Mouse (Mus musculus): ENCODE measurements around the gene Ucn3. TPM values are rescaled to one million over a fixed set of nuclear protein-coding genes. Genes with fewer than 3 reads are reported as not detected.
"Not testable (repeated sequence)": the region's sequence is repeated elsewhere in the genome, so short reads cannot be mapped to it uniquely, and the experiment has no call there.

Ucn3 gene
- not detected for total RNA-seq (2021)
- long read RNA-seq, experiment 1 = 0 reads
- long read RNA-seq, experiment 2 = 0 reads

GRCm38 (mm10) chr13:3945249-3945648, at the start of gene Ucn3:
Ucn3 (minus strand) TSS chr13:3945349.
- DNase-seq (ENCODE audit: low spot score) = no peak

GRCm38 (mm10) chr13:3992081-3992480, 46.9 kb upstream of the Ucn3 start:
- no peak for DNase-seq (ENCODE audit: low spot score)

GRCm38 (mm10) chr13:3968849-3969248, 23.7 kb upstream of the Ucn3 start:
- DNase-seq (ENCODE audit: low spot score) = no peak

- no peak for DNase-seq (ENCODE audit: low spot score)
These were observed 6.2 kb upstream of the Ucn3 start for GRCm38 (mm10) chr13:3951198-3951914.

- DNase-seq (ENCODE audit: low spot score) = no peak
These were observed 4.3 kb upstream of the Ucn3 start for GRCm38 (mm10) chr13:3949477-3949876.

- no peak for DNase-seq (ENCODE audit: low spot score)
These were observed 2.1 kb upstream of the Ucn3 start for GRCm38 (mm10) chr13:3947267-3947666.

- DNase-seq (ENCODE audit: low spot score) = no peak
These were observed 450 bp downstream of the Ucn3 start for GRCm38 (mm10) chr13:3944699-3945098.

- DNase-seq (ENCODE audit: low spot score) = no peak
These were observed 19.1 kb downstream of the Ucn3 start for GRCm38 (mm10) chr13:3926046-3926445.

GRCm38 (mm10) chr13:3925632-3926031, 19.5 kb downstream of the Ucn3 start:
- DNase-seq (ENCODE audit: low spot score) = no peak

- no peak for DNase-seq (ENCODE audit: low spot score)
These were observed 20.7 kb downstream of the Ucn3 start for GRCm38 (mm10) chr13:3924483-3924882.

- DNase-seq (ENCODE audit: low spot score) = peak; percentile 82
These were observed 27.4 kb downstream of the Ucn3 start, which contains the start of the genes Net1 and Tubal3 for GRCm38 (mm10) chr13:3917571-3918311. Net1 (minus strand) TSS chr13:3918220. Tubal3 (plus strand) TSS chr13:3918274.

- no peak for DNase-seq (ENCODE audit: low spot score)
These were observed 31.6 kb downstream of the Ucn3 start for GRCm38 (mm10) chr13:3913504-3913903.

GRCm38 (mm10) chr13:3910356-3910755, 34.8 kb downstream of the Ucn3 start:
- DNase-seq (ENCODE audit: low spot score) = no peak

- no peak for DNase-seq (ENCODE audit: low spot score)
These were observed 36.9 kb downstream of the Ucn3 start for GRCm38 (mm10) chr13:3908262-3908661.

GRCm38 (mm10) chr13:3907151-3907696, 37.9 kb downstream of the Ucn3 start:
- no peak for DNase-seq (ENCODE audit: low spot score)

- DNase-seq (ENCODE audit: low spot score) = no peak
These were observed 45.8 kb downstream of the Ucn3 start for GRCm38 (mm10) chr13:3899301-3899700.

GRCm38 (mm10) chr13:3898202-3898601, 46.9 kb downstream of the Ucn3 start:
- not testable (repeated sequence) for DNase-seq (ENCODE audit: low spot score)

GRCm38 (mm10) chr13:3896913-3897312, 48.2 kb downstream of the Ucn3 start:
- peak; percentile 74 for DNase-seq (ENCODE audit: low spot score)

- no peak for DNase-seq (ENCODE audit: low spot score)
These were observed 49.1 kb downstream of the Ucn3 start for GRCm38 (mm10) chr13:3896032-3896431.

- DNase-seq (ENCODE audit: low spot score) = no peak
These were observed 49.7 kb downstream of the Ucn3 start for GRCm38 (mm10) chr13:3895397-3895980.

- DNase-seq (ENCODE audit: low spot score) = no peak
These were observed 50.6 kb downstream of the Ucn3 start for GRCm38 (mm10) chr13:3894549-3894948.

GRCm38 (mm10) chr13:3893126-3893734, 51.9 kb downstream of the Ucn3 start:
- peak; percentile 86 for DNase-seq (ENCODE audit: low spot score)

Measured in gastrocnemius, adult 18-20 months (tissue).